Mouse (Mus musculus): Measurements from ENCODE around the gene Tet2. TPM values are rescaled to one million over a fixed set of nuclear protein-coding genes. Genes with fewer than 3 reads are reported as not detected.

Tet2 gene
- polyA plus RNA-seq, 2 experiments, result 15.9 to 17.7 TPM

GRCm38 (mm10) chr3:133571961-133572360 lies 27.0 kb upstream of the Tet2 start:
- TF ChIP-seq POLR2A (IDR thresholded peaks at IDR 0.05; ENCODE audit: borderline replicate concordance, extremely low read depth, insufficient read depth, insufficient read length), result no peak
- H3K9me3 ChIP-seq (ENCODE audit: control insufficient read depth, low read length), result no peaks in the 10 kb centered on the region
- no peak overlapping the region for H3K9ac ChIP-seq (ENCODE audit: low read depth, low read length, severe bottlenecking)
- no peaks in the 10 kb centered on the region for H3K36me3 ChIP-seq (ENCODE audit: control insufficient read depth, insufficient read depth, low read length)
- 60% methylated on average over 5 of the region's 5 CpGs for WGBS
- no peak overlapping the region for H3K27ac ChIP-seq (replicated peaks; ENCODE audit: low read depth, low read length)
- no peak for DNase-seq (ENCODE audit: low spot score)
- no peak overlapping the region for H3K4me2 ChIP-seq (replicated peaks; ENCODE audit: low read depth, low read length, severe bottlenecking)
- no peak overlapping the region for H3K4me3 ChIP-seq (replicated peaks; ENCODE audit: low read length)
- no peaks in the 10 kb centered on the region for H3K4me1 ChIP-seq (ENCODE audit: control insufficient read depth, insufficient read depth, low read length)
- no peaks in the 10 kb centered on the region for H3K27me3 ChIP-seq (ENCODE audit: control insufficient read depth, insufficient read depth, low read length)
- no peak for ATAC-seq (ENCODE audit: low FRiP score, low read depth)

DNA sequence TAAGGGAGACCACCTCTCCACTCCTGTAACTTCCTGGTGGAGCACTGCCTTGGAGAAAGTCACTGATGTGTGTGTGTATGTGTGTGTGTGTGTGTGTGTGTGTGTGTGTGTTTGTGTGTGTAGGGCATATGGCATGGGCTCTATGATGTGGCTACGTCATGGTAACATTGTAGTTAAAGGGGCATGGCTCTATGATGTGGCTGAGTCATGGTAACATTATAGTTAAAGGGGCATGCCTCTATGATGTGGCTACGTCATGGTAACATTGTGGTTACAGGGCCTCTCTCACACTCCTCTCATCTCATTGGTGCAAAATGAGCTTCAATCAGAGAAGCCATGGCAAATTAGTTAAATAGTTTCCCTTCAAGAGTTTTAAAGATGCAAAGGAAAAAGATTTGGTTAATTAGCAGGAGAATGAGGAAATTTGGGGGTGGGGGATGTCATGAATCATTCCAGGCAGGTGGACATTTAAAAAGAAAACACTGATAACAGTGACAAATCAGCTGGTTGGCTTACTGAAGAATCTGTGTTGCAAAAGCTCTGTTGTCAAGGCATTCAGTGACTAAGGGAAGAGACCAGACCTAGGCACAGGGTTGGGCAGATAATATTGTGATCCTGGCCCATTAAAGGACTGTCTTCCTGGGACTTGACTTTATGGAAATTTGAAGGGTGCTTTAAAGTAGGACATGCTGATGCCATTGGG lies 18.7 kb upstream of the Tet2 start:
- H3K9ac ChIP-seq (ENCODE audit: low read depth, low read length, severe bottlenecking), result no peak overlapping the region
- no peak for TF ChIP-seq POLR2A (IDR thresholded peaks at IDR 0.05; ENCODE audit: borderline replicate concordance, extremely low read depth, insufficient read depth, insufficient read length)
- no peaks in the 10 kb centered on the region for H3K27me3 ChIP-seq (ENCODE audit: control insufficient read depth, insufficient read depth, low read length)
- ATAC-seq (ENCODE audit: low FRiP score, low read depth) (no peak), DNase-seq (ENCODE audit: low spot score) (no peak)
- no peaks in the 10 kb centered on the region for H3K9me3 ChIP-seq (ENCODE audit: control insufficient read depth, low read length)
- H3K4me3 ChIP-seq (replicated peaks; ENCODE audit: low read length), result no peak overlapping the region
- H3K27ac ChIP-seq (replicated peaks; ENCODE audit: low read depth, low read length), result no peak overlapping the region
- 59% methylated on average over 2 of the region's 2 CpGs for WGBS
- no peak overlapping the region for H3K4me2 ChIP-seq (replicated peaks; ENCODE audit: low read depth, low read length, severe bottlenecking)
- H3K36me3 ChIP-seq (ENCODE audit: control insufficient read depth, insufficient read depth, low read length), result no peaks in the 10 kb centered on the region
- peaks cover 4% of the 10 kb centered on the region; the same call in 1 of the 2 replicates for H3K4me1 ChIP-seq (ENCODE audit: control insufficient read depth, insufficient read depth, low read length)

DNA sequence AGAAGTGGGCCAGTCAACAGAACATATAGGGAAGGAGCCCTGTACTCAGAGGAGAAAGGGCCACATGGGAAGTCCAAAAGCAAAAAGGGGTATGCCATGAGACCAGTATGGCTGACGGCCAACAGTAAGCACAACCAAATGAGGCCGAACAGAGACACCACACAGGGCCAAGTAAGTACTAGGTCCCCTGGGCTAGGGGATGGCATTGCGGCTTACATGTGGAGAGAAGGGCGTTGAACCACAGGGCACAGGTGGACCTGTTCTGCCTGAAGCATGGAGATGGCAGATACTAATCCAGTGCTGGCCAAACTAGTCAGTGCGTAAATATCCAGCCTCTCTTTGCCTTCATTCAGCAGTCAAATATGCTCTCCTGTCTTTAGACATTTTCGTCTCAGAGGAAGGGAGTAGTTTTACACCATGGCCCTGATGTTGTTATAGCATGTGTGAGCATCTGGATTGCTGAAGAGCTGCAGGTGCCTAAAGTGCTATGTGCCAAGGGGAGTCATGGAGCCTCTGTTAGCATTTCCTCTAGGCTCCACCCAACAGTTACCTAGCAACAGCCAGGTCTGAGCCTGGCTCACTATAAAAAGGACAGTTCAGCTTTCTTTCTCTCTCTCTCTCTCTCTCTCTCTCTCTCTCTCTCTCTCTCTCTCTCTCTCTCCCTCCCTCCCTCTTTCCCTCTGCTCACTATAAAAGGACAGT lies 14.6 kb upstream of the Tet2 start:
- Histone ChIP-seq H3K4me2 (replicated peaks; ENCODE audit: low read depth, low read length, severe bottlenecking) (no peak overlapping the region), H3K27me3 (ENCODE audit: control insufficient read depth, insufficient read depth, low read length) (no peaks in the 10 kb centered on the region), H3K4me1 (ENCODE audit: control insufficient read depth, insufficient read depth, low read length) (peaks cover 4% of the 10 kb centered on the region; the same call in 1 of the 2 replicates), H3K36me3 (ENCODE audit: control insufficient read depth, insufficient read depth, low read length) (no peaks in the 10 kb centered on the region), H3K9ac (ENCODE audit: low read depth, low read length, severe bottlenecking) (no peak overlapping the region), H3K9me3 (ENCODE audit: control insufficient read depth, low read length) (no peaks in the 10 kb centered on the region), H3K27ac (replicated peaks; ENCODE audit: low read depth, low read length) (no peak overlapping the region), H3K4me3 (replicated peaks; ENCODE audit: low read length) (no peak overlapping the region)
- DNase-seq (ENCODE audit: low spot score) (no peak), ATAC-seq (ENCODE audit: low FRiP score, low read depth) (no peak)
- no peak for TF ChIP-seq POLR2A (IDR thresholded peaks at IDR 0.05; ENCODE audit: borderline replicate concordance, extremely low read depth, insufficient read depth, insufficient read length)
- 78% methylated on average over 6 of the region's 6 CpGs for WGBS

DNA sequence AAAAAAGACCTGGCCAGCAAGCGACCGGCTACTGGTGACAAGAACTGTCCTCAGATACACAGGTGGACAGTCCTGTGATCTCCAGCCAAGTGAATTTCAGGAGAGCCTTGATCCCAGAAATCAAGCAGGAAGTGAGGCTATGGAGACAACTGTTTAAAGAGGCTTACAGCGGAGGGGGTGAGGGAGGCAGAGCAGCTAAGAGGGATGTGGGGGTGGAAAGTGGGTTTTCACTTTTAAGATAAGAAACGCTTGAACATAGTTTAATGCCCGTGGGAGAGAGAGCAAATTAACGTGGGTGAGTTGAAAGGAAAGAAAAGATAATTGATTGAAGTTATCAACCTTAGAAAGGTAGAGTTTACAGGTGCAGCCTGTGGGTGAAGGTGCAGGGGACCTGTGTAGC lies 12.7 kb upstream of the Tet2 start:
- Histone ChIP-seq H3K27me3 (ENCODE audit: control insufficient read depth, insufficient read depth, low read length) (no peaks in the 10 kb centered on the region), H3K36me3 (ENCODE audit: control insufficient read depth, insufficient read depth, low read length) (no peaks in the 10 kb centered on the region), H3K27ac (replicated peaks; ENCODE audit: low read depth, low read length) (no peak overlapping the region), H3K9me3 (ENCODE audit: control insufficient read depth, low read length) (no peaks in the 10 kb centered on the region), H3K9ac (ENCODE audit: low read depth, low read length, severe bottlenecking) (no peak overlapping the region), H3K4me1 (ENCODE audit: control insufficient read depth, insufficient read depth, low read length) (peaks cover 4% of the 10 kb centered on the region; the same call in 1 of the 2 replicates), H3K4me2 (replicated peaks; ENCODE audit: low read depth, low read length, severe bottlenecking) (no peak overlapping the region), H3K4me3 (replicated peaks; ENCODE audit: low read length) (no peak overlapping the region)
- no peak for ATAC-seq (ENCODE audit: low FRiP score, low read depth)
- WGBS, result 65% methylated on average over 6 of the region's 6 CpGs
- no peak for DNase-seq (ENCODE audit: low spot score)
- no peak for TF ChIP-seq POLR2A (IDR thresholded peaks at IDR 0.05; ENCODE audit: borderline replicate concordance, extremely low read depth, insufficient read depth, insufficient read length)

DNA sequence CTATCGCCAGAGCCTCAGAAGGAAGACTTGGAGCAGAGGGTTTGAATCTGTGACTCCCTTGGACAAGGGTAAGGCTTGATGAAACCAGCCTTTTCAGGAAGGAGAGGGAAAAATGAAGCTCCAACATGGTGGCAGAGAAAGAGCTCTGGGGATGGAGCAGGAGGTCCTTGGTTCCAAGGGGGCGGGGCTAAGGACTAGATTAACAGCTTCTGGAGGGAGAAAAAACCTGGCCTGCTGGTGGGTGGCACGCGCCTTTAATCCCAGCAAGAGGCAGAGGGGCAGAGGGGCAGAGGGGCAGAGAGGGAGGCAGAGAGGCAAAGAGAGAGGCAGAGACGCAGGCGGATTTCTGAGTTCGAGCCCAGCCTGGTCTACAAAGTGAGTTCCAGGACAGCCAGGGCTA lies 12.2 kb upstream of the Tet2 start:
- DNase-seq (ENCODE audit: low spot score), result no peak
- Histone ChIP-seq H3K27me3 (ENCODE audit: control insufficient read depth, insufficient read depth, low read length) (no peaks in the 10 kb centered on the region), H3K9me3 (ENCODE audit: control insufficient read depth, low read length) (no peaks in the 10 kb centered on the region), H3K4me3 (replicated peaks; ENCODE audit: low read length) (no peak overlapping the region), H3K4me1 (ENCODE audit: control insufficient read depth, insufficient read depth, low read length) (peaks cover 4% of the 10 kb centered on the region; the same call in 1 of the 2 replicates), H3K4me2 (replicated peaks; ENCODE audit: low read depth, low read length, severe bottlenecking) (no peak overlapping the region), H3K27ac (replicated peaks; ENCODE audit: low read depth, low read length) (no peak overlapping the region), H3K36me3 (ENCODE audit: control insufficient read depth, insufficient read depth, low read length) (no peaks in the 10 kb centered on the region), H3K9ac (ENCODE audit: low read depth, low read length, severe bottlenecking) (no peak overlapping the region)
- no peak for TF ChIP-seq POLR2A (IDR thresholded peaks at IDR 0.05; ENCODE audit: borderline replicate concordance, extremely low read depth, insufficient read depth, insufficient read length)
- WGBS, result 72% methylated on average over 7 of the region's 7 CpGs
- no peak for ATAC-seq (ENCODE audit: low FRiP score, low read depth)

Measured in limb, embryonic 14.5 days (tissue).